Mouse (Mus musculus) adrenal gland, postnatal 25 days (tissue): ENCODE measurements around the gene Pdzd3. TPM values are rescaled to one million over a fixed set of nuclear protein-coding genes. Genes with fewer than 3 reads are reported as not detected.

ENCODE experiments used
- DNase-seq: peaks from one replicate; pipeline ENCODE4 v3.0.0; 2021; ENCODE audit warnings: mixed read lengths
- total RNA-seq: library from RNA; stranded (reverse); gene quantifications from 2 replicates; pipeline ENCODE4 v1.2.3, GENCODE M21; 2021

The Pdzd3 gene
- total RNA-seq, 1 experiment from 2014 or later = 0.27 TPM

DNA sequence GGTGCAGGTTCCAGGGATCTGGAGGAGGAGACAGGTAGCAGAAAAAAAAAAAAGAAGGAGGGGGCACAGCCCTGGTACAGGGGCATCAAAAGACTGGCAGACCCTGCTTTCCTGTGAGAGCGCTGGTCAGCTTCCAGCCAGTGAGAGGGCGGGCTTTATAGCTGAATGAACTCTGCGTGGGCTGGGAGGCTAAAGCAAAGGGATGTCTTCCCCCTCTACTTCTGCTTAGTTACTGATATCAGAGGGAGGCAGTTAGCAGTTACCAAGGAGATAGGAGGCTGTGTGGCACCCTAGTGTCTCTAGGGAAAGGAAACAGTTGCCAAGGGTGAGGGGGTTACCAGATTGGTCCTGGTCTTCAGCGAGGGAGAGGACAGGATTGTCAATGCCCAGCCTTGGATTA, 826 bp downstream of the Pdzd3 start:
- no peak for DNase-seq

DNA sequence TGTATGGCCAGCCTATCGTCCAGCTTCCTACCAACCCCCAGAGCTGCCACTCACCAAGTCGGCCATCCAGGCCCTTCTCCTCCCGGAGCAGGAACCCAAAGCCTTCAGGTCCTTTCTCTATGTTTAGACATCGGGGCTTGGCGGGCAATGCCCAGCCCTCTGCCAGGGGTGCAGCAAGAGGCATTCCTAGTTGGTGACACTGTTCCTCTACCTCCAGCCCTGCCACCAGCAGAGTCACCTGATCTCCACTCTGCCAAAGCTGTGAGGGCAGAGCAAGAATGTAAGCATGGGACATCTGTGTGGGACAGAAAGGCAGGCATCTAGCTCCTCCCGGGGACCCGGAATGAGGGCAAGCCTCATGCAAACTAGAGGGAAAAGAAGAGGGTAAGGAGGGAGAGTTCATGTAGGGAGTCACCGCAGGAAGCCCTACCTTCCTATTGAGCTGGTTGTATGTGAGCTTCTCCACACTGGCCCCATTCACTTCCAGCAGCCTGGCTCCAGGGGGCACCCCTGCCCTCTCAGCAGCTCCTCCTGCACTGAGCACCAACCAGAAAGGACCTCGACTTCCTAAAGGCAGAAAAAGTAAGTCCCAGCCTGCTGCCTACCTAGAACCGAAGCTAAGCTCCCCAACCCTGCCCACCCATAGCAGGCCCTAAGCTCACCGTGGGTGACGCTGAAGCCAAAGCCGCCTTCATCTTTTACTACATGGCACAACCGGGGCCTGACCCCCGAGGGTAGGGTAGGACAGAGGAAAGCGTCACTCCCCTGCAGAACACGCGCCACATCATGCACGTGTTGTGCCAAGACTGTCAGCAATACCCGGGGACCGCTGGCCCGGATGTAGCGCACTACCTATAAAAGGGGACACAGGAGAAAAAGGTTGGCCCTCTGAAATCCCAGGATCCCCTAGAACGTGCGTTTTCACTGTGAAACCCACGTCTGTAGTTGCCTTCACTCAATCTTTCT, 1.8 kb downstream of the Pdzd3 start:
- peak; percentile 78 for DNase-seq

DNA sequence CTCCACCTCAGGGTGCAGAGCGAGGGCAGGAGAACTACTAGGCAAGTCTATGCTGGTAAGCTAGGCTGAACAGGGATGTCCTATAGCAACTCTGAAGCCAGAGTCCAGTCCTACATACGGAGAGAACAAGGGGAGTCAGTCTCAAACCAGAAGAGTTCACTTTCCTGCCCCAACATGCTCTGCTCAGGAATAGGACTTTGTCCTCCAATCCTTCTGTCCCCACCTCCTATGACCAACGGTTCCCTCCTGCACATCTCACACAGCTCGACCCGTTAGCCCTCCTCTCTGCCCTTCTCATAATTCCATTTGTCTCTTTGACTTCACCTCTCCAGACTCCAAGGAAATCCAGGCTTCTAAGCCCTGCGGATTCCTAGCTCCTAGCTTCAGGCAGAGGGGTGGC, 3.4 kb downstream of the Pdzd3 start:
- DNase-seq = no peak

GRCm38 (mm10) chr9:44243621-44244020, 7.7 kb downstream of the Pdzd3 start:
- DNase-seq = no peak

DNA sequence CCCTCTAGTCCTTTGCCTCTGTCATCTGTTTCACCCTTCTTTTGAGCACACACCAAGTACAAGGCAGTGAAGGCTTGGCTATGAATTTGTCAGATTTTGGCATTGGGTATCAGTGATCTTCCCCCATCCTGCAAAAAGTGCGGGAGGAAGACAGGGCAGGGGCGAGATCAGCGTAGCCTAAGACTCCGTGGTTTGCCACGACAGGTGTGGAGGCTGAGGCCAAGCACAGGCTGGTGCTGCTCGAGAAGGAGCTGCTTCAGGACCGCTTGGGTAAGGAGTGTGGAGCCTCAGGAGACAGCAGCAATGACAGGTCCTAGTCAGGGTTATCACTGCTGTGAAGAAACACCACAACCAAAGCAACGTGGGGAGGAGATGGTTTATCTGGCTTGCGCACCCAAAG, 9.9 kb downstream of the Pdzd3 start:
- DNase-seq = no peak

DNA sequence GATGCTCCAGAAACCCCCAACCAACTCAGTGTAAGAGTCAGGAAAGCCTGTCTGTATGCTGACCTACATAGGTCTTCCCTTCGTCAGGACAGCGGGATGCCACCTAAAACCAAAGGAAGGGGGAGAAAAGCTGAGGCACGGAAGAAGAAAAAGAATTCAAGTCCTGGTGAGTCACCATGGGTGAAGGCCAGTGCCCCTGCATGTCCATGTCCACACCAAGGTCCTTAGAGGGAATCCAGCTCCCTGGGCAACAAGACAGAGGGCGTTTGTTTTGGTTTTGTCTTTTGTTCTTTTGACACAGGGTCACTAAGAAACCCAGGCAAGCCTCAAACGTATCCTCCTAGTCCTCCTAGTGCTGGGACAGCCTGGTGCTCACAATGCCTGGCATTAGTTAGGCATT, 10.4 kb downstream of the Pdzd3 start:
- peak; percentile 48 for DNase-seq

- no peak for DNase-seq
Measured at GRCm38 (mm10) chr9:44240399-44240798, 10.9 kb downstream of the Pdzd3 start, which contains the start of gene Ccdc153. Gene Ccdc153, plus strand, starts transcription at chr9:44240676.

DNA sequence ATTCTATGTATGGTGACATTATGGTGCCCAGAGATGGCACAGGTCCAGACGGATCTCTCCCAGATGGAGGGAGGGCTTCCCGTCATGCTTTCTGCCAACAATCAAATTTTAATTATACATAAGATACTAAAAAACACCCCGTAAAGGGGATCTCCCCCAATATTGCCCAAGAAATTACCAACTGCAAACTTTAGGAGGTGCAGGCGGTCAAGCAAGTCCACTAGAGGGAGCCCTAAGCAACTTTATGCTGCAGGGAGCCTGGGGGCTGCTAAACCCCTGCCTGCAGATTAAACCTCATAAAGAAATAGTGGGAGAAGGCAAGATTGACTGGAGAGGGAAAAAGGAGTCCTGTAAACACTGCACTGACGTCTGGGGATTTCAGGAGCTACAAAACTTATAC, 11.8 kb downstream of the Pdzd3 start:
- peak; percentile 32 for DNase-seq

- DNase-seq = no peak
Measured at GRCm38 (mm10) chr9:44238501-44239190, 12.6 kb downstream of the Pdzd3 start.

DNA sequence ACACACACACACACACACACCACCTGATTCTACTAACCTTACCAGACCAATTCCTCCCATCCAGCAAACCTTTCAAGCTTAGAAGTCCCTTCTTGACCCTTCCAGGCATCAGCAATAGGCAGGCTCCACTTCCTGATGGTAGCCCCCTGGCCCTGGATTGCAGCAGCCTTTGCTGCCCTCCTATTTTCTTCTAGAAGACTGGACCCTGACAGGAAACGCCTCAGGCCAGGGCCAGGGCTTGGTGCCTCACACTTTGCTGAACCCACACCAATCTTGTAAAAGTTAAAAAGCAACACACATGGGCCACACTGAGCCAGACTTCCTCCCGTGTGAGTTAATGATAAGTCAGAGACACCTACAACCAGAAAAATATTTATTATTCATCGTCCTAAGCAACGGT, 14.1 kb downstream of the Pdzd3 start:
- DNase-seq = no peak

- DNase-seq = no peak
Measured at GRCm38 (mm10) chr9:44236601-44237000, 14.7 kb downstream of the Pdzd3 start.

- peak; percentile 66 for DNase-seq
Measured at GRCm38 (mm10) chr9:44234479-44235427, 16.5 kb downstream of the Pdzd3 start.

DNA sequence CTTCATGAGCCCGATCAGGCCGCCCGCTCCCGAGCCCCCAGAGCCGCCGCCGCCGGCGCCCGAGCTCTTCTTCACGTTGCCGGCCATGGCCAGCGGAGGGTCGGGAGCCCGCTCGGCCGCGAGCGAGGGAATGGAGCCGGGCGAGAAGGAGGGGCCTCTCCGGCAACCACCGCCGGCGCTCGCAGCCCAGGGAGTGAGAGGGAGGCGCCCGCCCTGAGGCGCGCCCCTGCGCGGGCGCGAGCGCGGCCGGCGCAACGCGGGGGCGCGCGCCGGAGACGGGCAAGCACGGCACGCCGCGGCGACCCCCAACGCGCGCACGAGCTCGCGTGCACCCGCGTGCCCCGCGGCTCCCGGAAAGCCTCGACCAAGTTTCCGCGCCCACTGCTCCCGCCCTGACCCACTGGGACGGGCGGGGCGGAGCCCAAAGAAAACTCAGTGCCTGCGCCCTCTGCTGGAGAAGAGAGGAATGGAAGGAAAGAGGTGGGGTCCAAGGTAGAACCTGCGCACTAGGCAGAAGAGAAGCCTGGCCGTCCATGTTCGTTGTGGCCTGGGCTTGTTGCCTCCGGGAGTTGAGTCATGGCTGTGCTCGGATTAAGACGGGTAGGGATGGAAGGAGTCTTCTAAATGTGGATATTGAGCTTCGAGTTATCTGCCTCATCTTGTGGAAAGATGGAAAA, 17.3 kb downstream of the Pdzd3 start, which contains the start of gene Cbl:
Cbl (minus strand) TSS at position 248 of the 677 bp plus-strand sequence.
- DNase-seq = peak; percentile 97

- DNase-seq = no peak
Measured at GRCm38 (mm10) chr9:44233021-44233801, 18.1 kb downstream of the Pdzd3 start.

- DNase-seq = no peak
Measured at GRCm38 (mm10) chr9:44231609-44232008, 19.7 kb downstream of the Pdzd3 start.

GRCm38 (mm10) chr9:44225993-44226392, 25.3 kb downstream of the Pdzd3 start:
- DNase-seq = no peak

- DNase-seq = no peak
Measured at GRCm38 (mm10) chr9:44213538-44213937, 37.7 kb downstream of the Pdzd3 start.

DNA sequence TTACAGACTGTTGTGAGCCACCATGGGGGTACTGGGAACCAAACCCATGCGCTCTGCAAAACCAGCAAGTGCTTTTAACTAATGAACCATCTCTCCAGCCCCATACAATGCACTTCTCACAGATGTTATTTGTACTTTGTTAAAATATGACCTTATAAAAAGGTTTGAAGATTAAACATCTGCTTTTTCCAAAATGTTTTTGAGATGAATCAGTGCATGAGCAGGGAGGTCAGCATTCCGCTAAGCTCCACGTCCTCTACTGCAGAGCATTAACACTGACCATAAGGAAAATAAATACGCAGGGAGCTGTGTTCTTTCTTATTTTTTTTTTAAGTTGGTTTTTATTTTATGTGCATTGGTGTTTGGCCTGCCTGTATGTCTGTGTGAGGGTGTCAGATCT, 38.9 kb downstream of the Pdzd3 start:
- DNase-seq = no peak

DNA sequence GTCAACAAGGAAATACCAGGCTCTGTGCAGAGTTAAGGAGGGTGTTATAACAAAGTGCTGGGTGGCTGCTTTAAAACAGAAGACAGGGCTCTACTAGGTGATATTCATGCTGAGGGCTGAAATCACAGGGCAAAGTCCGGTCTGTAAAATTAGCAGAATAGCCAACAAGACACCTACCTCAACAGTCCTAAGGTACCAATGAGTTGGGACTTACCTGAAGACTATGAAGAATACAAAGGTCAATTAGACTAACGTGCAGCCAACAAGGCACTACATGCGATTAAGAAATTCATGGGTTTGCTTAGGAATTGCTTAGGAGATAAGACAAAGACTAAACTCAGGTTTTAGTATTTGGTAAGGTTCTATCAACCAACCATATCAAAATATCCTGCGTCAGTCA, 41.9 kb downstream of the Pdzd3 start:
- DNase-seq = no peak

DNA sequence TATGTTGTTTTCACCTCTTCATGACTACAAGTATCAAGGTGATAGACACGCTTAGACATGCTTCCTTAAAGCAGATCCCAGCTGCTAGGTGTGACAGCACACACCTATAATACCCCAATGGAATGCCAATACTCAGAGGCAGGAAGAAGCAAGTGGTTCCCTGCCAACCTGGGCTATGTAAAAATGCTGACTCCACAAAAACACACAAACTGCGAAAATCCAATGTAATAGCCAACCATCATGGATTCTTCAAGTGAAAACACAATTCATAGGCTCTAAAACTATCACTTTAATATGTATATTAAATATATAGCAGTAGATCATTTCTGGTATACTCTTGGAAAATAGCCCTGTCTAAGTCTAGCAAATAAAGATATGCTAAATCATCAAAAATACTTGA, 43.4 kb downstream of the Pdzd3 start:
- no peak for DNase-seq

- DNase-seq = no peak
Measured at GRCm38 (mm10) chr9:44200458-44200857, 50.8 kb downstream of the Pdzd3 start.
